In genomic region chrX:66461459-66462001, GRCm38 (mm10) we compare ENCODE assay signal across 15 mouse cellular contexts.
"Had no signal": no experiment of that assay in that cellular context is flagged by ENCODE, and none has a peak within 500 bp of the region (broad histone marks: within the 10 kb centered on the region; RNA-seq: fewer than 3 reads in every experiment).

No protein-coding gene starts in this region.

- H3K9ac ChIP-seq: limb, embryonic 12.5 days; liver, embryonic 13.5 days; liver, postnatal 0 days; lung, embryonic 15.5 days; midbrain, embryonic 12.5 days had no signal

- H3K36me3 ChIP-seq: limb, embryonic 12.5 days; liver, embryonic 13.5 days; lung, embryonic 15.5 days; midbrain, embryonic 12.5 days had no signal

- ATAC-seq: liver, postnatal 0 days had no signal

- H3K27ac ChIP-seq: layer of hippocampus, adult 2 months; limb, embryonic 12.5 days; liver, embryonic 13.5 days; lung, embryonic 15.5 days; macrophage; midbrain, embryonic 12.5 days; stomach, postnatal 0 days had no signal

- H3K4me3 ChIP-seq: layer of hippocampus, adult 2 months; limb, embryonic 12.5 days; liver, embryonic 13.5 days; lung, embryonic 15.5 days; megakaryocyte, embryonic 14.5 days; midbrain, embryonic 12.5 days had no signal

- H3K9me3 ChIP-seq: limb, embryonic 12.5 days; liver, embryonic 13.5 days; lung, embryonic 15.5 days; megakaryocyte, embryonic 14.5 days; midbrain, embryonic 12.5 days had no signal

- H3K4me2 ChIP-seq: limb, embryonic 12.5 days; liver, embryonic 13.5 days; lung, embryonic 15.5 days; midbrain, embryonic 12.5 days had no signal

- H3K27me3 ChIP-seq: limb, embryonic 12.5 days; liver, embryonic 13.5 days; lung, embryonic 15.5 days; megakaryocyte, embryonic 14.5 days; midbrain, embryonic 12.5 days had no signal

- H3K4me1 ChIP-seq: limb, embryonic 12.5 days; liver, embryonic 13.5 days; lung, embryonic 15.5 days; megakaryocyte, embryonic 14.5 days; midbrain, embryonic 12.5 days had no signal

- DNase-seq: kidney, postnatal 10 days; kidney, postnatal 4 days; liver; liver, embryonic 13.5 days; liver, postnatal 0 days; lung, postnatal 14 days; right cerebral cortex, postnatal 25 days; thymus, postnatal 4 days had no signal
